Comparison of ENCODE assay signal across 8 mouse cellular contexts in the genomic region with DNA sequence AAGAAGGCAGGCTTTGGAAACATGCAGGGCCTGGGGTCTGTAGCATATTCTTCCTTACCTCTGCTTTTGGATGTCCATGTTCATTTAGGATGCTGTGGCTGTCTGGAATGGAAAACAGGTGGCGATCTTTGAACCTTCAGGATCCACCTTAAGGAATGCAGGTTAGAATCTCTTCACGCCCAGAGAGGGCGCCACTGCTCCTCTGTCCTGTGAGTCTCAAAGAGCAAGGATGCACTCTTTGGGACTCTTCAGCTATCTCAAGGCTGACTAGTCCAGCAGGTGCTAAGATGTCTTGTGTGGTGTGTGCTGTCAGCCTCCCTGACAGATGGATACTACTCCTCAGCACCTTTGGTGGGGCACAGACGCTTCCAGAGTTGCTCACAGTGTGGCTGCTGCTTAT. TPM values are rescaled to one million over a fixed set of nuclear protein-coding genes. Genes with fewer than 3 reads are reported as not detected.
A peak's percentile ranks its signal among the peaks of the same experiment; 100 is the strongest.
DNase-seq lines count a peak whose midpoint lies in the region; TF ChIP-seq lines count a peak whose summit lies in the region.
"Had no signal": no experiment of that assay in that cellular context is flagged by ENCODE, and none has a peak within 500 bp of the region (broad histone marks: within the 10 kb centered on the region; RNA-seq: fewer than 3 reads in every experiment).

No protein-coding gene starts in this region.

- TF ChIP-seq CTCF in brain, embryonic 14.5 days (IDR thresholded peaks at IDR 0.05; ENCODE audit: borderline replicate concordance, extremely low read depth, insufficient read depth, insufficient read length), result peak; percentile 27; the same call in 1 of the 2 replicates

- no peaks in the 10 kb centered on the region for H3K27me3 ChIP-seq in splenic B cell, adult 2 months (ENCODE audit: control insufficient read depth, insufficient read depth, low read length, poor library complexity, severe bottlenecking)
- H3K27me3 ChIP-seq: forebrain, embryonic 13.5 days had no signal

- H3K36me3 ChIP-seq in splenic B cell, adult 2 months (ENCODE audit: control insufficient read depth, insufficient read depth, low read length, poor library complexity, severe bottlenecking), result no peaks in the 10 kb centered on the region

- TF ChIP-seq POLR2A in brain, embryonic 14.5 days (IDR thresholded peaks at IDR 0.05; ENCODE audit: borderline replicate concordance, extremely low read depth, insufficient read depth, insufficient read length, poor library complexity, severe bottlenecking), result no peak

- intact Hi-C loops in heart, postnatal 25 days (cut with DNase I), result no loop called here

- peak; percentile 21 for DNase-seq in heart, postnatal 4 days
- no peak for DNase-seq in heart, postnatal 25 days (ENCODE audit: low spot score)
- peak; percentile 1 for DNase-seq in retina, postnatal 1 day
- no peak for DNase-seq in retina, embryonic 14.5 days (ENCODE audit: low spot score)
- peak; percentile 1 for DNase-seq in brain, embryonic 14.5 days (ENCODE audit: low read depth)
- peak; percentile 79 for DNase-seq in splenic B cell, adult 2 months (ENCODE audit: low read depth, low spot score)
- no peak for DNase-seq in natural killer cell, adult 2 months (ENCODE audit: low spot score in 2 of 2)

RNA-seq across cellular contexts. Expression of a gene that starts 20.3 kb away (rescaled TPM):
- total RNA-seq in heart, postnatal 4 days (2021), result 1 to 10 TPM; 7.0 to 7.3 TPM
- 1 to 10 TPM; 4.9 to 6.6 TPM for total RNA-seq in heart, postnatal 25 days (2021)
- 22.9 and 23.9 TPM in 2 replicates for polyA plus RNA-seq in brain, embryonic 14.5 days (2012; rRNA removed)

RNA-seq across cellular contexts. Expression of a gene that starts 20.6 kb away (rescaled TPM):
- total RNA-seq in heart, postnatal 4 days (2021), result 10 to 100 TPM; 15.1 to 16.3 TPM
- total RNA-seq in heart, postnatal 25 days (2021), result 10 to 100 TPM; 10.8 to 13.3 TPM
- 31.4 and 31.9 TPM in 2 replicates for polyA plus RNA-seq in brain, embryonic 14.5 days (2012; rRNA removed)

RNA-seq across cellular contexts. Expression of a gene that starts 47.2 kb away (rescaled TPM):
- total RNA-seq in heart, postnatal 4 days (2021), result 10 to 100 TPM; 25.2 to 27.4 TPM
- total RNA-seq in heart, postnatal 25 days (2021), result 10 to 100 TPM; 34.5 to 41.7 TPM
- 9.6 and 10.5 TPM in 2 replicates for polyA plus RNA-seq in brain, embryonic 14.5 days (2012; rRNA removed)

Comparison
In these comparisons a context has a peak if more than half of its experiments do, and no peak if none do; other contexts are left out.
1. DNase-seq: peak in heart, postnatal 4 days (single experiment), retina, postnatal 1 day (single experiment), brain, embryonic 14.5 days (single experiment) and splenic B cell, adult 2 months (single experiment); none in heart, postnatal 25 days (single experiment), retina, embryonic 14.5 days (single experiment) and natural killer cell, adult 2 months (0 of 2).